Mouse (Mus musculus) MEL (cell line): ENCODE data around the gene Rbm47.

Experiments
- CTCF ChIP-seq, 3 experiments: IDR thresholded peaks in 2 of 3; conservative IDR thresholded peaks in 1 of 3; 2 replicates each; pipeline ENCODE4 v1.5.1; 2011 to 2012; ENCODE audit warnings: low read length in 3 of 3, low read depth in 2 of 3, mild to moderate bottlenecking in 2 of 3, improper control_type of control experiment in 1 of 3, inconsistent platforms in 1 of 3, mixed read lengths in 1 of 3, moderate library complexity in 1 of 3; ENCODE audit not compliant: control insufficient read depth in 1 of 3, insufficient read depth in 1 of 3, poor library complexity in 1 of 3, severe bottlenecking in 1 of 3
- ELF1 ChIP-seq: IDR thresholded peaks from 2 replicates; pipeline ENCODE4 v1.6.1; 2014; ENCODE audit warnings: low read depth, mild to moderate bottlenecking, inconsistent platforms, low read length, improper control_type of control experiment, moderate library complexity
- HCFC1 ChIP-seq: IDR thresholded peaks from 2 replicates; pipeline ENCODE4 v1.6.1; 2012; ENCODE audit warnings: low read depth, mild to moderate bottlenecking, inconsistent platforms, low read length, improper control_type of control experiment, moderate library complexity
- KAT2A ChIP-seq: conservative IDR thresholded peaks from 2 replicates; pipeline ENCODE4 v1.6.1; 2012; ENCODE audit warnings: low read depth, low read length, improper control_type of control experiment, inconsistent platforms
- MEF2A ChIP-seq: IDR thresholded peaks from 2 replicates; pipeline ENCODE4 v1.6.1; 2014; ENCODE audit warnings: low read depth, mild to moderate bottlenecking, inconsistent platforms, low read length, improper control_type of control experiment; ENCODE audit not compliant: poor library complexity, insufficient replicate concordance, severe bottlenecking; ENCODE audit errors: extremely low read depth
- MXI1 ChIP-seq: IDR thresholded peaks from 2 replicates; pipeline ENCODE4 v1.6.1; 2011; ENCODE audit warnings: mild to moderate bottlenecking, low read depth, low read length, improper control_type of control experiment
- POLR2A ChIP-seq, 2 experiments: IDR thresholded peaks; 2 replicates each; pipeline ENCODE4 v1.6.1; 2011 to 2012; ENCODE audit warnings: low read length in 2 of 2, mild to moderate bottlenecking in 2 of 2, control low read depth in 1 of 2, improper control_type of control experiment in 1 of 2, low read depth in 1 of 2, moderate library complexity in 1 of 2; ENCODE audit not compliant: control insufficient read depth in 1 of 2, insufficient read depth in 1 of 2, poor library complexity in 1 of 2
- ZC3H11A ChIP-seq: IDR thresholded peaks from 2 replicates; pipeline ENCODE4 v1.6.1; 2012; ENCODE audit warnings: low read depth, mild to moderate bottlenecking, inconsistent platforms, low read length, improper control_type of control experiment
- ZKSCAN1 ChIP-seq: IDR thresholded peaks from 2 replicates; pipeline ENCODE4 v1.6.1; 2012; ENCODE audit warnings: low read depth, mild to moderate bottlenecking, inconsistent platforms, low read length, improper control_type of control experiment, moderate library complexity

GRCm38 (mm10) chr5:66215569-66216277 is 42.8 kb upstream of the Rbm47 start:
- TF ChIP-seq POLR2A (IDR thresholded peaks at IDR 0.05; ENCODE audit: control insufficient read depth in 1 of 2, insufficient read depth in 1 of 2, low read depth in 1 of 2, low read length in 2 of 2, poor library complexity in 1 of 2) (no peak), ZKSCAN1 (no peak), CTCF (IDR thresholded peaks at IDR 0.05 in 2 of 3, conservative IDR thresholded peaks at IDR 0.05 in 1 of 3; ENCODE audit: control insufficient read depth in 1 of 3, insufficient read depth in 1 of 3, low read depth in 2 of 3, low read length in 3 of 3, poor library complexity in 1 of 3, severe bottlenecking in 1 of 3) (no peak), ELF1 (no peak), ZC3H11A (no peak), KAT2A (no peak), MXI1 (no peak), HCFC1 (no peak), MEF2A (no peak)
